ENCODE assay signal across 10 mouse cellular contexts in the genomic region with DNA sequence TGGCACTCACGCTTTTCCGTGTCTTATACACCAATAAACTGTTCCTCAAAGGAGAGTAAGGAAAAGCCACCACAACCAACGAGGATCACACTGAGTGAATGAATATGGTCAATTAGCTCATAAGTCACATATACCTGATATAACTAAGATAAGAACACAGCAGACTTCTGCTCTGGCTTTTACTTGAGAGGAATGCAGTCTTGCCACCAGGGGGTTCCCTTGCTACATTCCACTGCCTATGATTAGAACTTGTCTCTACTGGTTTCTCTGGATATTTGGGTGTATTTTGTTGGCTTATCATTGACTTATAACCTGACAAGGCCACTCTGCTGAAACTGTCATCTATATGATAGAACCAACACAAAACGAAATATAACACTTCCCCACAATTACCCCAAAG. TPM values are rescaled to one million over a fixed set of nuclear protein-coding genes. Genes with fewer than 3 reads are reported as not detected.
DNase-seq lines count a peak whose midpoint lies in the region; ATAC-seq and TF ChIP-seq lines count a peak whose summit lies in the region.
"Had no signal": no experiment of that assay in that cellular context is flagged by ENCODE, and none has a peak within 500 bp of the region (broad histone marks: within the 10 kb centered on the region; RNA-seq: fewer than 3 reads in every experiment).

No protein-coding gene starts in this region.

- no peaks in the 10 kb centered on the region for H3K4me1 ChIP-seq in hindbrain, embryonic 14.5 days (replicated peaks; ENCODE audit: control insufficient read depth, insufficient read depth, low read length)
- H3K4me1 ChIP-seq in hindbrain, embryonic 16.5 days (ENCODE audit: control insufficient read depth, insufficient read depth, low read depth, low read length): no peaks in the 10 kb centered on the region

- no peaks in the 10 kb centered on the region for H3K36me3 ChIP-seq in hindbrain, embryonic 14.5 days (replicated peaks; ENCODE audit: control insufficient read depth, insufficient read depth)
- no peaks in the 10 kb centered on the region for H3K36me3 ChIP-seq in hindbrain, embryonic 16.5 days (ENCODE audit: control insufficient read depth, insufficient read depth, low read length)

- WGBS in hindbrain, embryonic 14.5 days: 77% methylated on average over 4 of the region's 4 CpGs
- 80% methylated on average over 4 of the region's 4 CpGs for WGBS in hindbrain, embryonic 16.5 days

- in situ Hi-C loops in Patski (cut with MboI; ENCODE audit: low pct_unique_long_range_greater_than_20kb): no loop called here

- H3K27ac ChIP-seq in hindbrain, embryonic 14.5 days: no peak overlapping the region
- no peak overlapping the region for H3K27ac ChIP-seq in hindbrain, embryonic 16.5 days (ENCODE audit: low read depth, low read length)

- no peak overlapping the region for H3K9ac ChIP-seq in hindbrain, embryonic 14.5 days
- no peak overlapping the region for H3K9ac ChIP-seq in hindbrain, embryonic 16.5 days (ENCODE audit: low read depth, low read length)

- CTCF ChIA-PET in Patski (lab: Charles Lee): interaction anchor here (0.6 to 2.2 kb wide), 13 partner anchors 8 to 321 kb away, joined by 3 to 13 read pairs (median 3); no protein-coding TSS in a partner anchor

- peak; percentile 68 for TF ChIP-seq CTCF in Patski (IDR thresholded peaks at IDR 0.05)

- POLR2A ChIA-PET in Patski (lab: Charles Lee): no interaction called here

- DNase-seq in hindbrain, embryonic 14.5 days (ENCODE audit: low spot score): peak; percentile 50
- no peak for DNase-seq in Patski (ENCODE audit: low read depth, low spot score)
- DNase-seq in forelimb bud, embryonic 11.5 days (ENCODE audit: low read depth, low spot score): peak; percentile 25
- DNase-seq in layer of hippocampus, postnatal 25 days (ENCODE audit: extremely low spot score in 1 of 2, low spot score in 1 of 2): peak; percentile 7 to 45
- peak; percentile 52 to 67 for DNase-seq in right cerebral cortex, adult 2 months (ENCODE audit: low spot score in 2 of 2)
- DNase-seq in testis, postnatal 10 days (ENCODE audit: low spot score): no peak

- ATAC-seq in hindbrain, embryonic 14.5 days (ENCODE audit: low FRiP score): no peak
- ATAC-seq in hindbrain, embryonic 16.5 days: no peak
- peak; percentile 52 for ATAC-seq in Patski
- ATAC-seq in CD4-positive, CD25-positive, alpha-beta regulatory T cell, adult 4 months: no peak

- H3K9me3 ChIP-seq in hindbrain, embryonic 14.5 days (ENCODE audit: control insufficient read depth, low read length): no peaks in the 10 kb centered on the region
- H3K9me3 ChIP-seq in hindbrain, embryonic 16.5 days (ENCODE audit: control insufficient read depth, low read length): no peaks in the 10 kb centered on the region

- no peak overlapping the region for H3K4me3 ChIP-seq in hindbrain, embryonic 14.5 days (replicated peaks; ENCODE audit: low read length)
- no peak overlapping the region for H3K4me3 ChIP-seq in hindbrain, embryonic 16.5 days (ENCODE audit: low read length)
- H3K4me3 ChIP-seq: myocyte had no signal

- H3K4me2 ChIP-seq in hindbrain, embryonic 14.5 days (replicated peaks): no peak overlapping the region
- no peak overlapping the region for H3K4me2 ChIP-seq in hindbrain, embryonic 16.5 days (ENCODE audit: low read length)

- no peaks in the 10 kb centered on the region for H3K27me3 ChIP-seq in hindbrain, embryonic 14.5 days (ENCODE audit: control insufficient read depth, insufficient read depth, low read length)
- H3K27me3 ChIP-seq in hindbrain, embryonic 16.5 days (replicated peaks; ENCODE audit: control insufficient read depth, insufficient read depth, low read length): no peaks in the 10 kb centered on the region
- H3K27me3 ChIP-seq in Patski: peaks cover 12% of the 10 kb centered on the region

RNA-seq across cellular contexts. Expression of gene Ifi44l, which starts 12.4 kb away (rescaled TPM):
- polyA plus RNA-seq in hindbrain, embryonic 14.5 days (2014; fragmentation: Nextera tagmentation; extraction: Ambion mirVana): not detected in 2 replicates
- 0.15 TPM in 1 of 2 replicates, not detected in the other for polyA plus RNA-seq in hindbrain, embryonic 16.5 days (2015; fragmentation: Nextera tagmentation; extraction: Ambion mirVana)
- 3.8 TPM for polyA plus RNA-seq in Patski (2021)
- total RNA-seq in layer of hippocampus, postnatal 25 days (2021): not detected
- under 1 TPM in 1 of 2 experiments, not detected in 1; 0.78 TPM for polyA plus RNA-seq in CD4-positive, CD25-positive, alpha-beta regulatory T cell, adult 4 months (2017; shearing (Covaris generic))
- total RNA-seq: heart, postnatal 36 days had no signal
- polyA plus RNA-seq: myocyte had no signal

RNA-seq across cellular contexts. Expression of gene Ifi44, which starts 25.3 kb away (rescaled TPM):
- polyA plus RNA-seq in hindbrain, embryonic 14.5 days (2014; fragmentation: Nextera tagmentation; extraction: Ambion mirVana): 0.14 and 0.36 TPM in 2 replicates
- 0.29 and 0.51 TPM in 2 replicates for polyA plus RNA-seq in hindbrain, embryonic 16.5 days (2015; fragmentation: Nextera tagmentation; extraction: Ambion mirVana)
- 0.58 TPM for polyA plus RNA-seq in Patski (2021)
- total RNA-seq in layer of hippocampus, postnatal 25 days (2021): not detected
- polyA plus RNA-seq in CD4-positive, CD25-positive, alpha-beta regulatory T cell, adult 4 months (2017; shearing (Covaris generic)): 10 to 100 TPM in 1 of 2 experiments, 1 to 10 TPM in 1; 7.4 to 10.6 TPM

Comparison
In these comparisons a context has a peak if more than half of its experiments do, and no peak if none do; other contexts are left out.
1. DNase-seq: peak in hindbrain, embryonic 14.5 days (single experiment), forelimb bud, embryonic 11.5 days (single experiment), layer of hippocampus, postnatal 25 days (2 of 2) and right cerebral cortex, adult 2 months (2 of 2); none in Patski (single experiment) and testis, postnatal 10 days (single experiment).